Mouse (Mus musculus) lung, embryonic 16.5 days (tissue): ENCODE results near the gene Olfr507. TPM values are rescaled to one million over a fixed set of nuclear protein-coding genes. Genes with fewer than 3 reads are reported as not detected.

Experiments
- ATAC-seq: fragments of 200-750 bp; cut with Nextera tagmentation; 2 replicates; pipeline ENCODE4 v1.8.0; 2017; ENCODE audit warnings: low read depth, mild to moderate bottlenecking, moderate library complexity
- H3K27ac ChIP-seq: fragments of 300-500 bp; sonication (generic); 2 replicates; pipeline ENCODE4 v1.5.1; 2014; ENCODE audit warnings: mild to moderate bottlenecking, control low read depth, low read length
- H3K27me3 ChIP-seq: fragments of 300-500 bp; sonication (generic); 2 replicates; pipeline ENCODE4 v1.6.1; 2014; ENCODE audit warnings: low read depth, low read length, mixed read lengths; ENCODE audit not compliant: control insufficient read depth, insufficient read depth
- H3K36me3 ChIP-seq: fragments of 300-500 bp; sonication (generic); 2 replicates; pipeline ENCODE4 v1.6.1; 2014; ENCODE audit warnings: low read length; ENCODE audit not compliant: control insufficient read depth, insufficient read depth
- H3K4me1 ChIP-seq: fragments of 300-500 bp; sonication (generic); replicated peaks from 2 replicates; pipeline ENCODE4 v1.6.1; 2014; ENCODE audit warnings: low read length, mixed read lengths; ENCODE audit not compliant: control insufficient read depth, insufficient read depth
- H3K4me2 ChIP-seq: fragments of 300-500 bp; sonication (generic); 2 replicates; pipeline ENCODE4 v1.6.1; 2014; ENCODE audit warnings: low read depth, low read length, control low read depth
- H3K4me3 ChIP-seq: fragments of 300-500 bp; sonication (generic); 2 replicates; pipeline ENCODE4 v1.5.1; 2014; ENCODE audit warnings: mild to moderate bottlenecking, low read length, control low read depth
- H3K9ac ChIP-seq: fragments of 300-500 bp; sonication (generic); 2 replicates; pipeline ENCODE4 v1.6.1; 2014; ENCODE audit warnings: low read length, control low read depth
- H3K9me3 ChIP-seq: fragments of 300-500 bp; sonication (generic); 2 replicates; pipeline ENCODE4 v1.6.1; 2016; ENCODE audit warnings: low read length; ENCODE audit not compliant: control insufficient read depth
- WGBS: fragments of 180-500 bp; shearing (Covaris S2); extraction: QIAGEN DNeasy Blood & Tissue Kit; methylation state at CpG from one replicate; pipeline ENCODE4 v1.1.7; 2014; 5-methylcytosine and 5-hydroxymethylcytosine counted together
- polyA plus RNA-seq: library from polyadenylated mRNA; unstranded; fragments of >200 nt; fragmentation: Nextera tagmentation; extraction: Ambion mirVana; gene quantifications from 2 replicates; pipeline ENCODE4 v1.2.1, GENCODE M21; 2015

Olfr507 gene
- polyA plus RNA-seq, 1 experiment from 2014 or later = not detected

DNA sequence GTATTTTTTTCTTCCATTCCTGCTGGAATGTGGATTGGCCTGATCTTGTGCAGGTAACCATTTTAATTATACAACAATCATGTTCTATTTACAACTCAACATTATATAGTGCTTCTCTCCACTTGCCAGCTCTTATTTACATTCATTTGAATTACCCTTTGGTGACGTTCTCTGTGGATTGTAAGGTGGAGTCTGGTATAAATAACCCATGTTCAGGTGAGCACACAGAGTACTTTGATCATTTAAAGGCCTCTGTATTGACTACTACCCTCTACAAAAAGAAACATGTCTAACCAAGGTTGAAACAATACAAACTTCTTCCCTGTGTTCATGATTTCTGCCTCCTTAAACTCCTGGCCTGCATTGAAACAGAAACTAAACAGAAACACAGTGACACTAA, 49.4 kb downstream of the Olfr507 start:
- H3K9me3 ChIP-seq = no peaks in the 10 kb centered on the region
- no peak overlapping the region for H3K4me2 ChIP-seq
- no peak overlapping the region for H3K4me3 ChIP-seq
- 39% methylated on average over 1 of the region's 1 CpGs for WGBS
- H3K9ac ChIP-seq = no peak overlapping the region
- no peaks in the 10 kb centered on the region for H3K4me1 ChIP-seq
- H3K27ac ChIP-seq = no peak overlapping the region
- no peaks in the 10 kb centered on the region for H3K36me3 ChIP-seq
- no peak for ATAC-seq
- H3K27me3 ChIP-seq = no peaks in the 10 kb centered on the region

Other genes starting within 250 kb of the Olfr507 start
- gene Olfr495, start 228.6 kb upstream of the Olfr507 start, polyA plus RNA-seq = not detected in 2 replicates
- not detected in 2 replicates for gene Olfr497, start 201.4 kb upstream of the Olfr507 start, polyA plus RNA-seq
- gene Olfr498, start 156.5 kb upstream of the Olfr507 start, polyA plus RNA-seq = not detected in 2 replicates
- not detected in 2 replicates for gene Olfr502, start 96.7 kb upstream of the Olfr507 start, polyA plus RNA-seq
- not detected in 2 replicates for gene Olfr503, start 77.3 kb upstream of the Olfr507 start, polyA plus RNA-seq
- gene Olfr504, start 56.0 kb upstream of the Olfr507 start, polyA plus RNA-seq = not detected in 2 replicates
- not detected in 2 replicates for gene Olfr506, start 11.0 kb upstream of the Olfr507 start, polyA plus RNA-seq
- not detected in 2 replicates for gene Olfr508, start 8.2 kb downstream of the Olfr507 start, polyA plus RNA-seq
- 0.04 TPM in 1 of 2 replicates, not detected in the other for gene Olfr509, start 30.1 kb downstream of the Olfr507 start, polyA plus RNA-seq
- not detected in 2 replicates for gene Olfr510, start 44.6 kb downstream of the Olfr507 start, polyA plus RNA-seq
- gene Olfr512, start 91.5 kb downstream of the Olfr507 start, polyA plus RNA-seq = not detected in 2 replicates
- gene Olfr513, start 129.2 kb downstream of the Olfr507 start, polyA plus RNA-seq = not detected in 2 replicates
- gene Olfr514, start 204.2 kb downstream of the Olfr507 start, polyA plus RNA-seq = not detected in 2 replicates
- not detected in 2 replicates for gene Olfr516, start 228.7 kb downstream of the Olfr507 start, polyA plus RNA-seq